Mouse (Mus musculus) lung, adult 2 months (tissue): ENCODE results near the gene Lipc. TPM values are rescaled to one million over a fixed set of nuclear protein-coding genes. Genes with fewer than 3 reads are reported as not detected.
"Not testable (repeated sequence)": the region's sequence is repeated elsewhere in the genome, so short reads cannot be mapped to it uniquely, and the experiment has no call there.

ENCODE experiments used
- DNase-seq: peaks from one replicate; pipeline ENCODE4 v3.0.0; 2022
- H3K4me1 ChIP-seq: fragments of 200-500 bp; 2 replicates; pipeline ENCODE4 v1.6.1; 2011; ENCODE audit warnings: low read length; ENCODE audit not compliant: control insufficient read depth, insufficient read depth
- H3K4me3 ChIP-seq: fragments of 200-500 bp; replicated peaks from 2 replicates; pipeline ENCODE3; 2011; ENCODE audit warnings: low read depth, mild to moderate bottlenecking, control low read depth, low read length; ENCODE audit errors: extremely low read depth
- CTCF ChIP-seq: fragments of 200-500 bp; IDR thresholded peaks from 2 replicates; pipeline ENCODE4 v1.5.1; 2011; ENCODE audit warnings: mild to moderate bottlenecking, low read length, control low read depth; ENCODE audit not compliant: insufficient read depth
- POLR2A ChIP-seq: fragments of 200-500 bp; IDR thresholded peaks from 2 replicates; pipeline ENCODE4 v1.6.1; 2011; ENCODE audit warnings: low read depth, mild to moderate bottlenecking, control low read depth, low read length, borderline replicate concordance; ENCODE audit errors: extremely low read depth
- WGBS: fragments of 180-500 bp; shearing (Covaris S2); methylation state at CpG from one replicate; pipeline ENCODE4 v1.1.7; 2018; 5-methylcytosine and 5-hydroxymethylcytosine counted together
- polyA plus RNA-seq: library from polyadenylated mRNA; depleted of rRNA; stranded (reverse); fragments of >200 nt; gene quantifications from 2 replicates; pipeline ENCODE4 v1.2.3, GENCODE M21; 2012

Lipc gene
- polyA plus RNA-seq, 1 experiment = 0.25 TPM

GRCm38 (mm10) chr9:70855868-70856267, 96.2 kb downstream of the Lipc start:
- TF ChIP-seq POLR2A (no peak), CTCF (no peak)
- no peak for DNase-seq

GRCm38 (mm10) chr9:70854950-70855349, 97.1 kb downstream of the Lipc start:
- Histone ChIP-seq H3K4me3 (no peak overlapping the region), H3K4me1 (no peaks in the 10 kb centered on the region)
- 79% methylated on average over 6 of the region's 6 CpGs for WGBS
- no peak for DNase-seq
- TF ChIP-seq POLR2A (no peak), CTCF (no peak)

More at GRCm38 (mm10) chr9:70855868-70856267, 96.2 kb downstream of the Lipc start:
- Histone ChIP-seq H3K4me3 (no peak overlapping the region), H3K4me1 (no peaks in the 10 kb centered on the region)
- WGBS = 58% methylated on average over 6 of the region's 6 CpGs

GRCm38 (mm10) chr9:70853081-70853480, 98.9 kb downstream of the Lipc start:
- not testable (repeated sequence) for H3K4me3 ChIP-seq, H3K4me1 ChIP-seq, DNase-seq
- WGBS = 88% methylated on average over 15 of the region's 15 CpGs

- no peak for DNase-seq
- TF ChIP-seq CTCF (no peak), POLR2A (no peak)
- Histone ChIP-seq H3K4me3 (no peak overlapping the region), H3K4me1 (peaks cover 9% of the 10 kb centered on the region)
- 74% methylated on average over 3 of the region's 3 CpGs for WGBS
Measured at GRCm38 (mm10) chr9:70851533-70851932, 100.5 kb downstream of the Lipc start.

GRCm38 (mm10) chr9:70848135-70848770, 103.8 kb downstream of the Lipc start:
- TF ChIP-seq CTCF (no peak), POLR2A (no peak)
- H3K4me3 ChIP-seq = no peak overlapping the region
- peaks cover 9% of the 10 kb centered on the region for H3K4me1 ChIP-seq
- peak; percentile 34 for DNase-seq
- WGBS = 11% methylated on average over 10 of the region's 10 CpGs

GRCm38 (mm10) chr9:70847627-70848051, 104.4 kb downstream of the Lipc start:
- H3K4me3 ChIP-seq = no peak overlapping the region
- DNase-seq = peak; percentile 44
- peaks cover 11% of the 10 kb centered on the region for H3K4me1 ChIP-seq
- 13% methylated on average over 8 of the region's 8 CpGs for WGBS
- TF ChIP-seq CTCF = no peak
- TF ChIP-seq POLR2A = no peak

GRCm38 (mm10) chr9:70843270-70843669, 108.8 kb downstream of the Lipc start:
- DNase-seq = no peak
- peaks cover 21% of the 10 kb centered on the region for H3K4me1 ChIP-seq
- 0 out of 2 replicates have a peak, but pooled peaks have one; percentile 3 for TF ChIP-seq CTCF
- no peak for TF ChIP-seq POLR2A
- WGBS = 86% methylated on average over 4 of the region's 4 CpGs
- no peak overlapping the region for H3K4me3 ChIP-seq

GRCm38 (mm10) chr9:70842300-70842941, 109.6 kb downstream of the Lipc start:
- TF ChIP-seq CTCF (no peak), POLR2A (no peak)
- H3K4me1 ChIP-seq = peaks cover 16% of the 10 kb centered on the region
- peak; percentile 29 for DNase-seq
- H3K4me3 ChIP-seq = no peak overlapping the region
- 32% methylated on average over 5 of the region's 6 CpGs for WGBS

GRCm38 (mm10) chr9:70841426-70842215, 110.4 kb downstream of the Lipc start:
- TF ChIP-seq CTCF (no peak), POLR2A (no peak)
- no peak for DNase-seq
- H3K4me1 ChIP-seq = peaks cover 16% of the 10 kb centered on the region
- 52% methylated on average over 8 of the region's 8 CpGs for WGBS
- H3K4me3 ChIP-seq = no peak overlapping the region
